Mouse (Mus musculus): ENCODE data around the gene Tbx4.

- no peak for TF ChIP-seq CTCF (IDR thresholded peaks at IDR 0.05; ENCODE audit: low read depth)
- no peak for TF ChIP-seq EP300 (IDR thresholded peaks at IDR 0.05; ENCODE audit: low read depth)
Measured at GRCm38 (mm10) chr11:85846509-85846908, 39.7 kb upstream of the Tbx4 start.
